Mouse (Mus musculus): ENCODE data around the gene Ift22. TPM values are rescaled to one million over a fixed set of nuclear protein-coding genes. Genes with fewer than 3 reads are reported as not detected.

The Ift22 gene
- polyA plus RNA-seq, 1 experiment = 58.7 TPM

DNA sequence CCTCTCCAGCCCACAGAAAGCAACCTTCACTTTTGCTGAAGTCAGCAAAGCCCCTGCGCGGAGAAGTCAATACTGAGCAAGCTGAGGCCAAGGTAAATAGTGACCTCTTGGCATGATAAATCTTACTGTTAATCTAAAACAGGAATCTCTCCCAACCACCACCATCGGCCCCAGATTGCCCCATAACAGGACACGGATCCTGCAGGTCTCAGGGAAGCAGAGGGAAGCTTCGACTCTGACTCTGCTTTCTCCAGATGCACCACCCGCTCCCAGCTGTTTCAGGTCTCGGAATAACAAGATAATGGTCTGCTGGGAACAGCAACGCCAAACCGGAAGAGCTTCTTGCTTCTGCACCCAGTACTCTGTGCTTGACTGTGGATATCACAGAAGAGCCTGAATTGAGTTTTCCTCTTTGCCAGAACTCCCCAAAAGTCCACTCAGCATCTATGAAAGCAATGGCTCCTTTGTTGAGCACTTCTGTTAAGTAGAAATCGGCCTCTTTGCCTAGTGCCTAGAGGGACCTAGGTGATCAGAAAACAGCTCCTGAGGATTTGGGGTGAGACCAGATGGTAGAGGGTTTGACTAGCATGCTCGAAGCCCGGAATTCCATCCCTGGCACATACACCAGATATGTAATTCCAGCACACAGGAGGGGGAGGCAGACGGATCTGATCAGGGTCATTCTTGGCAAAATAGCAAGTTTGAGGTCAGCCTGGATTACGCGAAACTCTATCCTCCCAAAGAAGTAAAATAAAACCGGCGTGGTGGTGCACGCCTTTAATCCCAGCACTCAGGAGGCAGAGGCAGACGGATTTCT, 19.2 kb upstream of the Ift22 start:
- DNase-seq = no peak
- H3K27ac ChIP-seq (ENCODE audit: insufficient read depth, low read length) = no peak overlapping the region
- 56% methylated on average over 19 of the region's 19 CpGs for WGBS
- no peaks in the 10 kb centered on the region for H3K4me1 ChIP-seq (ENCODE audit: control insufficient read depth, insufficient read depth, low read length)
- TF ChIP-seq POLR2A (IDR thresholded peaks at IDR 0.05; ENCODE audit: borderline replicate concordance, insufficient read depth, low read length) = no peak
- TF ChIP-seq CTCF (IDR thresholded peaks at IDR 0.05; ENCODE audit: borderline replicate concordance, insufficient read depth, low read depth, low read length) = no peak
- H3K4me3 ChIP-seq (replicated peaks; ENCODE audit: insufficient read depth, low read depth, low read length) = no peak overlapping the region
- no peaks in the 10 kb centered on the region; the same call in 1 of the 2 replicates for H3K27me3 ChIP-seq (ENCODE audit: control insufficient read depth, insufficient read depth, low read length)

GRCm38 (mm10) chr5:136894840-136895528, 13.0 kb upstream of the Ift22 start:
- 65% methylated on average over 25 of the region's 25 CpGs for WGBS
- no peak for TF ChIP-seq CTCF (IDR thresholded peaks at IDR 0.05; ENCODE audit: borderline replicate concordance, insufficient read depth, low read depth, low read length)
- no peak for TF ChIP-seq POLR2A (IDR thresholded peaks at IDR 0.05; ENCODE audit: borderline replicate concordance, insufficient read depth, low read length)
- DNase-seq = no peak
- Histone ChIP-seq H3K27me3 (ENCODE audit: control insufficient read depth, insufficient read depth, low read length) (no peaks in the 10 kb centered on the region), H3K27ac (ENCODE audit: insufficient read depth, low read length) (no peak overlapping the region), H3K4me1 (ENCODE audit: control insufficient read depth, insufficient read depth, low read length) (no peaks in the 10 kb centered on the region), H3K4me3 (replicated peaks; ENCODE audit: insufficient read depth, low read depth, low read length) (no peak overlapping the region)

- DNase-seq = no peak
- TF ChIP-seq CTCF (IDR thresholded peaks at IDR 0.05; ENCODE audit: borderline replicate concordance, insufficient read depth, low read depth, low read length) (no peak), POLR2A (IDR thresholded peaks at IDR 0.05; ENCODE audit: borderline replicate concordance, insufficient read depth, low read length) (no peak)
- Histone ChIP-seq H3K27ac (ENCODE audit: insufficient read depth, low read length) (no peak overlapping the region), H3K4me1 (ENCODE audit: control insufficient read depth, insufficient read depth, low read length) (no peaks in the 10 kb centered on the region), H3K4me3 (replicated peaks; ENCODE audit: insufficient read depth, low read depth, low read length) (no peak overlapping the region), H3K27me3 (ENCODE audit: control insufficient read depth, insufficient read depth, low read length) (no peaks in the 10 kb centered on the region)
- 49% methylated on average over 10 of the region's 10 CpGs for WGBS
Measured at GRCm38 (mm10) chr5:136895529-136895963, 12.4 kb upstream of the Ift22 start.

- H3K27me3 ChIP-seq (ENCODE audit: control insufficient read depth, insufficient read depth, low read length) = no peaks in the 10 kb centered on the region
- WGBS = 57% methylated on average over 3 of the region's 3 CpGs
- DNase-seq = no peak
- H3K4me1 ChIP-seq (ENCODE audit: control insufficient read depth, insufficient read depth, low read length) = peaks cover 9% of the 10 kb centered on the region
- H3K27ac ChIP-seq (ENCODE audit: insufficient read depth, low read length) = no peak overlapping the region
- H3K4me3 ChIP-seq (replicated peaks; ENCODE audit: insufficient read depth, low read depth, low read length) = no peak overlapping the region
- TF ChIP-seq POLR2A (IDR thresholded peaks at IDR 0.05; ENCODE audit: borderline replicate concordance, insufficient read depth, low read length) (no peak), CTCF (IDR thresholded peaks at IDR 0.05; ENCODE audit: borderline replicate concordance, insufficient read depth, low read depth, low read length) (no peak)
Measured at GRCm38 (mm10) chr5:136904621-136905020, 3.3 kb upstream of the Ift22 start.

GRCm38 (mm10) chr5:136905630-136906029, 2.3 kb upstream of the Ift22 start:
- no peak for DNase-seq
- no peak overlapping the region for H3K27ac ChIP-seq (ENCODE audit: insufficient read depth, low read length)
- TF ChIP-seq POLR2A (IDR thresholded peaks at IDR 0.05; ENCODE audit: borderline replicate concordance, insufficient read depth, low read length) (no peak), CTCF (IDR thresholded peaks at IDR 0.05; ENCODE audit: borderline replicate concordance, insufficient read depth, low read depth, low read length) (no peak; the same call in 1 of the 2 replicates)
- H3K4me3 ChIP-seq (replicated peaks; ENCODE audit: insufficient read depth, low read depth, low read length) = no peak overlapping the region
- H3K4me1 ChIP-seq (ENCODE audit: control insufficient read depth, insufficient read depth, low read length) = peaks cover 9% of the 10 kb centered on the region
- H3K27me3 ChIP-seq (ENCODE audit: control insufficient read depth, insufficient read depth, low read length) = no peaks in the 10 kb centered on the region
- 51% methylated on average over 7 of the region's 7 CpGs for WGBS

- no peak for DNase-seq
- TF ChIP-seq CTCF (IDR thresholded peaks at IDR 0.05; ENCODE audit: borderline replicate concordance, insufficient read depth, low read depth, low read length) (no peak), POLR2A (IDR thresholded peaks at IDR 0.05; ENCODE audit: borderline replicate concordance, insufficient read depth, low read length) (no peak)
- H3K27me3 ChIP-seq (ENCODE audit: control insufficient read depth, insufficient read depth, low read length) = no peaks in the 10 kb centered on the region
- peaks cover 9% of the 10 kb centered on the region for H3K4me1 ChIP-seq (ENCODE audit: control insufficient read depth, insufficient read depth, low read length)
- peak overlapping the region; percentile 64 for H3K4me3 ChIP-seq (replicated peaks; ENCODE audit: insufficient read depth, low read depth, low read length)
- 43% methylated on average over 9 of the region's 9 CpGs for WGBS
- peak overlapping the region; percentile 24 for H3K27ac ChIP-seq (ENCODE audit: insufficient read depth, low read length)
Measured at GRCm38 (mm10) chr5:136907587-136907986, 363 bp upstream of the Ift22 start.

DNA sequence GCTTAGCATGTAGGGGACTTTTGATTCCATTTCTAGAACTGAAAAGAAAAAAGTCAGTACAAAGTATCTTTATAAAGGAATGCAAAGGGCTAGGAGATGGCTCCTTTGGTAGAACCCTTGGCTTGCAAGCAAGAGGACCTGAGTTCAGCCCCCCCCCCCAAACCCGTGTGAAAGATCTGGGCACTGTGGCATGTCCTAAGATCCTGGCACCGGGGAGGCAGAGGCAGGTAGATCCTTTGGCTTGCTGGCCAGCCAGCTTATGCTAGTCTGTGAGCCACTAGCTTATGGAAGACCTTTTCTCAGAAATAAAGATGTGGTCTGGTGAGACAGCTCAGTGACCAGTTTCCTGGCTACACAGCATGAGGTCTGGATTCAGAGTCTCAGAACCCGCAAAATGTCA, 6.2 kb downstream of the Ift22 start:
- no peak for DNase-seq
- H3K4me3 ChIP-seq (replicated peaks; ENCODE audit: insufficient read depth, low read depth, low read length) = no peak overlapping the region
- 66% methylated on average over 3 of the region's 3 CpGs for WGBS
- no peak overlapping the region for H3K27ac ChIP-seq (ENCODE audit: insufficient read depth, low read length)
- no peak for TF ChIP-seq CTCF (IDR thresholded peaks at IDR 0.05; ENCODE audit: borderline replicate concordance, insufficient read depth, low read depth, low read length)
- no peak for TF ChIP-seq POLR2A (IDR thresholded peaks at IDR 0.05; ENCODE audit: borderline replicate concordance, insufficient read depth, low read length)
- peaks cover 3% of the 10 kb centered on the region for H3K4me1 ChIP-seq (ENCODE audit: control insufficient read depth, insufficient read depth, low read length)
- no peaks in the 10 kb centered on the region for H3K27me3 ChIP-seq (ENCODE audit: control insufficient read depth, insufficient read depth, low read length)
